Mouse (Mus musculus) liver, postnatal 0 days (tissue): ENCODE results near the gene Rgl1. TPM values are rescaled to one million over a fixed set of nuclear protein-coding genes. Genes with fewer than 3 reads are reported as not detected.

Experiments used
- ATAC-seq: fragments of 200-750 bp; cut with Nextera tagmentation; 2 replicates; pipeline ENCODE4 v1.8.0; 2017; ENCODE audit warnings: mild to moderate bottlenecking, moderate library complexity
- DNase-seq: peaks from one replicate; pipeline ENCODE4 v3.0.0-alpha.2; 2016
- H3K27ac ChIP-seq: fragments of 300-500 bp; sonication (generic); 2 replicates; pipeline ENCODE4 v1.5.1; 2014; ENCODE audit warnings: antibody characterized with exemption, moderate library complexity, mild to moderate bottlenecking, low read depth
- H3K27me3 ChIP-seq: fragments of 300-500 bp; sonication (generic); 2 replicates; pipeline ENCODE4 v1.6.1; 2014; ENCODE audit warnings: low read length, control low read depth, mixed read lengths; ENCODE audit not compliant: insufficient read depth
- H3K36me3 ChIP-seq: fragments of 300-500 bp; sonication (generic); replicated peaks from 2 replicates; pipeline ENCODE4 v1.6.1; 2014; ENCODE audit warnings: mild to moderate bottlenecking, control low read depth, low read length, moderate library complexity, mixed read lengths; ENCODE audit not compliant: insufficient read depth
- H3K4me1 ChIP-seq: fragments of 300-500 bp; sonication (generic); 2 replicates; pipeline ENCODE4 v1.6.1; 2014; ENCODE audit warnings: antibody characterized with exemption, mild to moderate bottlenecking, control low read depth; ENCODE audit not compliant: insufficient read depth
- H3K4me2 ChIP-seq: fragments of 300-500 bp; sonication (generic); 2 replicates; pipeline ENCODE4 v1.6.1; 2014; ENCODE audit warnings: low read depth, mild to moderate bottlenecking, low read length, moderate library complexity, mixed read lengths
- H3K4me3 ChIP-seq: fragments of 300-500 bp; sonication (generic); 2 replicates; pipeline ENCODE4 v1.5.1; 2014; ENCODE audit warnings: low read depth, low read length
- H3K9ac ChIP-seq: fragments of 300-500 bp; sonication (generic); replicated peaks from 2 replicates; pipeline ENCODE4 v1.6.1; 2014; ENCODE audit warnings: mild to moderate bottlenecking, moderate library complexity
- H3K9me3 ChIP-seq: fragments of 300-500 bp; sonication (generic); 2 replicates; pipeline ENCODE4 v1.6.1; 2016; ENCODE audit warnings: mild to moderate bottlenecking, control low read depth, low read length, mixed read lengths
- CTCF ChIP-seq: sonication (generic); IDR thresholded peaks from 2 replicates; pipeline ENCODE4 v1.5.1; 2016; ENCODE audit warnings: antibody characterized with exemption, low read depth
- EP300 ChIP-seq: IDR thresholded peaks from 2 replicates; pipeline ENCODE4 v1.6.1; 2016; ENCODE audit warnings: antibody characterized with exemption, low read depth, mild to moderate bottlenecking
- WGBS: fragments of 180-500 bp; shearing (Covaris S2); extraction: QIAGEN DNeasy Blood & Tissue Kit; methylation state at CpG from one replicate; pipeline ENCODE4 v1.1.7; 2014; ENCODE audit not compliant: insufficient replicate concordance; 5-methylcytosine and 5-hydroxymethylcytosine counted together
- polyA plus RNA-seq: library from polyadenylated mRNA; unstranded; fragments of >200 nt; fragmentation: Nextera tagmentation; extraction: Ambion mirVana; gene quantifications from 2 replicates; pipeline ENCODE4 v1.2.1, GENCODE M21; 2015

Gene Rgl1
- polyA plus RNA-seq, 1 experiment from 2014 or later = 16.2 TPM

GRCm38 (mm10) chr1:152625651-152626050 lies 140.5 kb downstream of the Rgl1 start:
- no peak overlapping the region for H3K9ac ChIP-seq
- peak overlapping the region; percentile 78 for H3K4me2 ChIP-seq
- H3K36me3 ChIP-seq = no peaks in the 10 kb centered on the region
- ATAC-seq = no peak
- no peak overlapping the region for H3K27ac ChIP-seq
- H3K4me3 ChIP-seq = peak overlapping the region; percentile 69; the same call in 1 of the 2 replicates
- peaks cover 14% of the 10 kb centered on the region for H3K27me3 ChIP-seq
- no peaks in the 10 kb centered on the region for H3K9me3 ChIP-seq
- peaks cover 25% of the 10 kb centered on the region for H3K4me1 ChIP-seq
- DNase-seq = no peak
- TF ChIP-seq CTCF = no peak
- no peak for TF ChIP-seq EP300

- H3K9me3 ChIP-seq = no peaks in the 10 kb centered on the region
- peak overlapping the region; percentile 73 for H3K9ac ChIP-seq
- H3K27ac ChIP-seq = peak overlapping the region; percentile 75
- TF ChIP-seq CTCF (no peak), EP300 (no peak)
- DNase-seq (peak; percentile 79), ATAC-seq (peak; percentile 84)
- peaks cover 25% of the 10 kb centered on the region for H3K4me1 ChIP-seq
- under 1% methylated on average over 61 of the region's 61 CpGs for WGBS
- peaks cover 14% of the 10 kb centered on the region for H3K27me3 ChIP-seq
- no peaks in the 10 kb centered on the region for H3K36me3 ChIP-seq
- H3K4me2 ChIP-seq = peak overlapping the region; percentile 78
- H3K4me3 ChIP-seq = peak overlapping the region; percentile 69
Observed at GRCm38 (mm10) chr1:152624644-152625454, 141.3 kb downstream of the Rgl1 start.

GRCm38 (mm10) chr1:152623375-152624270 lies 142.5 kb downstream of the Rgl1 start:
- H3K9me3 ChIP-seq = no peaks in the 10 kb centered on the region; the same call in 1 of the 2 replicates
- peaks cover 14% of the 10 kb centered on the region for H3K27me3 ChIP-seq
- H3K4me3 ChIP-seq = peak overlapping the region; percentile 69
- DNase-seq (no peak), ATAC-seq (no peak)
- peak overlapping the region; percentile 73 for H3K9ac ChIP-seq
- H3K4me1 ChIP-seq = peaks cover 25% of the 10 kb centered on the region
- TF ChIP-seq EP300 = no peak
- no peak for TF ChIP-seq CTCF
- 33% methylated on average over 12 of the region's 12 CpGs for WGBS
- H3K36me3 ChIP-seq = no peaks in the 10 kb centered on the region
- H3K27ac ChIP-seq = peak overlapping the region; percentile 53
- H3K4me2 ChIP-seq = peak overlapping the region; percentile 78

GRCm38 (mm10) chr1:152622765-152623211 lies 143.4 kb downstream of the Rgl1 start:
- Histone ChIP-seq H3K4me1 (peaks cover 27% of the 10 kb centered on the region), H3K36me3 (no peaks in the 10 kb centered on the region), H3K4me2 (peak overlapping the region; percentile 78), H3K27ac (peak overlapping the region; percentile 53), H3K9me3 (no peaks in the 10 kb centered on the region; the same call in 1 of the 2 replicates), H3K9ac (0 out of 2 replicates have a peak overlapping the region, but pooled peaks have one; percentile 7), H3K27me3 (peaks cover 14% of the 10 kb centered on the region), H3K4me3 (no peak overlapping the region)
- ATAC-seq (0 out of 2 replicates have a peak, but pooled peaks have one; percentile 1), DNase-seq (no peak)
- 58% methylated on average over 9 of the region's 9 CpGs for WGBS
- TF ChIP-seq CTCF = no peak; the same call in 1 of the 2 replicates
- no peak for TF ChIP-seq EP300

GRCm38 (mm10) chr1:152621624-152622023 lies 144.5 kb downstream of the Rgl1 start:
- Histone ChIP-seq H3K4me2 (peak overlapping the region; percentile 78), H3K9me3 (no peaks in the 10 kb centered on the region; the same call in 1 of the 2 replicates), H3K4me3 (no peak overlapping the region), H3K36me3 (no peaks in the 10 kb centered on the region), H3K27me3 (peaks cover 14% of the 10 kb centered on the region), H3K9ac (no peak overlapping the region), H3K27ac (no peak overlapping the region), H3K4me1 (peaks cover 39% of the 10 kb centered on the region)
- DNase-seq (no peak), ATAC-seq (no peak)
- WGBS = 73% methylated on average over 4 of the region's 4 CpGs
- no peak for TF ChIP-seq EP300
- no peak for TF ChIP-seq CTCF

GRCm38 (mm10) chr1:152619396-152619795 lies 146.8 kb downstream of the Rgl1 start:
- no peak for ATAC-seq
- 82% methylated on average over 9 of the region's 9 CpGs for WGBS
- H3K9ac ChIP-seq = no peak overlapping the region
- peaks cover 59% of the 10 kb centered on the region for H3K4me1 ChIP-seq
- TF ChIP-seq EP300 = no peak
- no peak for TF ChIP-seq CTCF
- no peak overlapping the region for H3K4me3 ChIP-seq
- no peaks in the 10 kb centered on the region for H3K27me3 ChIP-seq
- H3K36me3 ChIP-seq = no peaks in the 10 kb centered on the region
- no peaks in the 10 kb centered on the region; the same call in 1 of the 2 replicates for H3K9me3 ChIP-seq
- H3K27ac ChIP-seq = 0 out of 2 replicates have a peak overlapping the region, but pooled peaks have one; percentile 2
- no peak for DNase-seq
- H3K4me2 ChIP-seq = no peak overlapping the region
